Mouse (Mus musculus) heart, postnatal 36 days (tissue): ENCODE data around the gene Zfp524. TPM values are rescaled to one million over a fixed set of nuclear protein-coding genes. Genes with fewer than 3 reads are reported as not detected.
A peak's percentile ranks its signal among the peaks of the same experiment; 100 is the strongest.

Source experiments
- DNase-seq, 2 experiments: peaks; one replicate each; pipeline ENCODE4 v3.0.0; 2021 to 2022
- intact Hi-C: fragments of 180-260 bp; cut with DNase I; formaldehyde crosslinking; loops from one replicate; pipeline ENCODE4 v1.15.1; 2025
- total RNA-seq, 2 experiments: library from RNA; stranded (reverse); gene quantifications; 2 replicates each; pipeline ENCODE4 v1.2.3; 2021

Gene Zfp524
- total RNA-seq, 2 experiments from 2014 or later: 9.7 to 10.4 TPM

DNA sequence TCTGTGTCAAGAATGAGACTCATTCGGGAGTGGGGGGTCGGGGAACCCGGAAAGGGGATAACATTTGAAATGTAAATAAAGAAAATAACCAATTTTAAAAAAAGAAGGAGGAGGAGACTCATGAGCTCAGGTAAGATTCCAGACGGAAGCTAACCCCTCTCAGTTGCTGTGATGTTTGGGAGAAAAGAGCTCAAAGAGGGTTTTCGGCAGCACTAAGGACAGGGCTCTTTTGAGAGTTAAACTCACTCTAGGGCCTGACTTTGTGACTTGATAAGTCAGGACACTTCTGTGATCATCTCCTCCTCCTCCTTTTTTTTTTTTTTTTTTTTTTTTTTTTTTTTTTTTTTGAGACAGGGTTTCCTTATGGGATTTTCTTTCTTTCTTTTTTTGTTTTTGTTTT is 24.7 kb downstream of the Zfp524 start:
- intact Hi-C loops: no loop called here
- no peak for DNase-seq

DNA sequence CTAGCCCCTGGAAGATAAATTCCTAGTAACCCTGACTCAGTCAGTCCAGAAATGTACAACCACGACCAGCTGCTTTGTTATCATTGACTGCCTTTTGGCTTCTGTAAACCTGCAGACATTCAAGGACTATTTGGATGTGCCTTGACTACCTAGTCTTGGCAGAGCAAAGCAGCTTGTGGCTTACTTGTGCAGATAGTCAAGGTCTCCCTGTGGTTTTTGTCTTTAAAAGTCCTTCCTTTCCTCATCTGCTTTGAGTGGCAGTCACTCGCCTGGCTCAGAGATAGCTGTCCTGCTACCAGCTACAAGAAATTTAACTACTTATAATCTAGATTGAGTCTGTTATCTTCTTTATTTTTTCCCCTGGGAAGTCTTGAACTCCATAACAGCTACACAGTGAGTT is 30.8 kb downstream of the Zfp524 start:
- intact Hi-C loops: loop anchor here (10.0 kb wide), 2 partner anchors 230 to 490 kb away; partner anchors contain the start of gene Ube2s
- no peak for DNase-seq

DNA sequence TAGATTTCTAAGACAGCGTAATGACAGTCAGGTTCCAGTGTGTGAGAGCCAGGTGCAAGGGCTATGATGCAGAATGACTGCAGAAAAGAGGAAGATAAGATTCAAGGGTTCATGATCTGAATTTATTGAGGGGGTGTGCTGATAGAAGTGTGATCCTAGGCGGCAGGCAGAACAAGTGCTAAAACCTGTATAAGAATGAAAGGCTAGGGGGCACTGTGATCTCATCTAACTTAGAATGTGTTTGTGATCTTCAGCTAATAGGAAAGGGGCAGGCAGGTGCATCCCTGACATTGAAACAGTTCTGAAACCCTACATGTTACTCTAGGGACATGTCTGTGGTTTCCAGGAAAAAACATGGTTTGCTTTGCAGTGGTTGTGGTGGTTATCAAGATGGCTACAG is 31.9 kb downstream of the Zfp524 start:
- intact Hi-C loops: loop anchor here (10.0 kb wide), 2 partner anchors 231 to 491 kb away; partner anchors contain the start of gene Ube2s
- no peak for DNase-seq

GRCm38 (mm10) chr7:5047313-5047712 is 33.1 kb downstream of the Zfp524 start:
- DNase-seq: peak in 1 of 2 experiments; percentile 35
- intact Hi-C loops: loop anchor here (1.0 to 10.0 kb wide), 3 partner anchors 104 to 493 kb away; partner anchors contain the start of gene Ube2s

DNA sequence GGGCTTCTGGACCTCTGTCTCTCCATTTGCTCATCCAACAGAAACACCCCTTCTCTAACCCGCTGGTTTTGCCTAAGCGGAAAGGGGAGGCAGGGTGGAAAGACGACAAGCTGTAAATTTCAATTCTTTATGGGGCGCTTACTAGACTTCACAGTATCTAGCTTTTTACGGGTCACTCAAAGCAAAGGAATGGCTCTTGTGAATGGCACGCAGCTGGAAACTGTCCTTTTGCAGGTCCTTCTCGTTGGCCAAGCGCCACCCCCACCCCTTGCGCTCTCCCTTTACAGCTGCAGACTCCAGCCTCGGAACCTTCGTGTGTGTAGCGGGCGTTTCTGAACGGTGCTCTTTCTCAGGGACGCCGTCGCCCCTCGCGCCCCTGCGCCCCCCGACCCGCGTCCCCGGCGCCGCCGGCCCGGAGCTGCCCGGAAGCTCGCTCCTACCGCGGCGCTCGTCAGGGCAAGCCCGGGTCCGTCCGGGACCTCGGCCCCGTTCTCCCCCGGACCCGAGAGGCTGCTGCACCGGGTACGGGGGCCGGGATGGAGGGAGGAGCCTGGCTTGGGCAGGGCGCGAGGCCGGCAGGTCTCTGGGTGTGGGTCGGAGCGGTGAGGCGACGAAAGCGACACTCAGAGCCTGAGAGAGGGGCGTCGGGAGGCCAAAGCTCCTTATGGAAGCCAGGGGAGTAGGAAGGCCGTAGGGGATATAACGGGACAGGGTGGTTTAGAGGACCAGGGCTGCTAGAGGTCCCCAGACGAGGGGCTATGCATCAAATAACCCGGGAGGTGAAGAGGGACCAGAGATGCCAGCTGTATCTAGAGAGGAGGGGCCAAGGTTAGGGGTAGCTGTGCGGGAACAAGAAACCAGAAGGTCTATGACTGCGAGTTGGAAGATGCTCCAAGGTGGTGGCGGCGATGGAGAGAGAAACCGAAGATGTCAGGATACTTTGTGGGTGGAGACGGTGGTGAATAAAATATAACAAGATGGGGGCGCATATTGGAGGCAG is 37.3 kb downstream of the Zfp524 start, which contains the start of gene Zfp580:
Gene Zfp580, plus strand, starts transcription at position 346 of the 1,000 bp plus-strand sequence.
- peak; percentile 78 to 88 for DNase-seq
- intact Hi-C loops: loop anchor here (2.0 to 10.0 kb wide), 3 partner anchors 55 to 257 kb away; partner anchors contain the start of genes Rpl28 and Zfp579

- intact Hi-C loops: loop anchor here (10.0 kb wide), 2 partner anchors 188 to 258 kb away; partner anchors contain the start of gene Rpl28
- no peak for DNase-seq
Observed at GRCm38 (mm10) chr7:5052438-5052837, 38.2 kb downstream of the Zfp524 start.

GRCm38 (mm10) chr7:5052931-5053343 is 38.7 kb downstream of the Zfp524 start:
- intact Hi-C loops: loop anchor here (10.0 kb wide), 2 partner anchors 188 to 258 kb away; partner anchors contain the start of gene Rpl28
- no peak for DNase-seq

- intact Hi-C loops: loop anchor here (10.0 kb wide), 2 partner anchors 189 to 259 kb away; partner anchors contain the start of gene Rpl28
- no peak for DNase-seq
Observed at GRCm38 (mm10) chr7:5053456-5054179, 39.4 kb downstream of the Zfp524 start.

- intact Hi-C loops: loop anchor here (10.0 kb wide), 2 partner anchors 192 to 262 kb away; partner anchors contain the start of gene Rpl28
- no peak for DNase-seq
Observed at GRCm38 (mm10) chr7:5056651-5057263, 42.5 kb downstream of the Zfp524 start.

- DNase-seq: no peak
- intact Hi-C loops: loop anchor here (10.0 kb wide), 2 partner anchors 193 to 263 kb away; partner anchors contain the start of gene Rpl28
Observed at GRCm38 (mm10) chr7:5057381-5057780, 43.2 kb downstream of the Zfp524 start.

DNA sequence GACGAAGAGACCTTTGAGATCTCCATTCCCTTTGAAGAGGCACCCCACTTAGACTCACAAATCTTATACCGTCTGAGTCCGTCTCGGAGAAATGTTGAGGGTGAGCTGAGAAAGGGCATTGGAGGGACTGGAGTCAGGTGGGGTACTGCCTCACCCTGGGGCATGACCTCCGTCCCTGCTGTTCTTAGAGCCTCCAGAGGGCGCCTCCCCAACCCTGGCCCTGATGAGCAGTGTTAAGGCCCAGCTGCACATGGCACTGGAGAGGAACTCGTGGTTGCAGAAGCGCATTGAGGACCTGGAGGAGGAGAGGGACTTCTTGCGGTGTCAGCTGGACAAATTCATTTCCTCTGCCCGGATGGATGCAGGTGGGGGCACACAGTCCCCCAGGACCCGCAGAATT is 43.6 kb downstream of the Zfp524 start:
- intact Hi-C loops: loop anchor here (10.0 kb wide), 2 partner anchors 193 to 263 kb away; partner anchors contain the start of gene Rpl28
- no peak for DNase-seq

DNA sequence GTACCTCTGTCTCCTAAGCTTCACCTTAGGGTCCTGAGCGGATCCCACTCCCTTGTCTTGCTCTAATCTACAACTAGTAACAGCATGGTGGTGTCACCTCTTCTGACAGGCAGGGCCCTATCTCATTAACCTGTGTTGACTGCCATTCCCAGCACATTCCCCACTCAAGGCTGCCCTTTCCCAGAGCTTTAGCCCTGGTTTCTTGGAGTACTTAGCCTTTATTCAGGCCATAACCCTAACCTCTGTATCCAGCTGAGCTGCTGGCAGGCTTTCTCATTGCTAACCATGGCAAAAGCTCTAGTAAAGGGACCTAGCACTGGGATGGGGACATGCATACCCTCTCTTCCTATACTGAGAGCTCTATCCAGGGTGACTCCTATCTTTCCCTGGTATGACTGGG is 44.4 kb downstream of the Zfp524 start:
- DNase-seq: no peak
- intact Hi-C loops: loop anchor here (10.0 kb wide), 2 partner anchors 194 to 264 kb away; partner anchors contain the start of gene Rpl28

GRCm38 (mm10) chr7:5059421-5059820 is 45.2 kb downstream of the Zfp524 start:
- intact Hi-C loops: loop anchor here (10.0 kb wide), 2 partner anchors 195 to 265 kb away; partner anchors contain the start of gene Rpl28

DNA sequence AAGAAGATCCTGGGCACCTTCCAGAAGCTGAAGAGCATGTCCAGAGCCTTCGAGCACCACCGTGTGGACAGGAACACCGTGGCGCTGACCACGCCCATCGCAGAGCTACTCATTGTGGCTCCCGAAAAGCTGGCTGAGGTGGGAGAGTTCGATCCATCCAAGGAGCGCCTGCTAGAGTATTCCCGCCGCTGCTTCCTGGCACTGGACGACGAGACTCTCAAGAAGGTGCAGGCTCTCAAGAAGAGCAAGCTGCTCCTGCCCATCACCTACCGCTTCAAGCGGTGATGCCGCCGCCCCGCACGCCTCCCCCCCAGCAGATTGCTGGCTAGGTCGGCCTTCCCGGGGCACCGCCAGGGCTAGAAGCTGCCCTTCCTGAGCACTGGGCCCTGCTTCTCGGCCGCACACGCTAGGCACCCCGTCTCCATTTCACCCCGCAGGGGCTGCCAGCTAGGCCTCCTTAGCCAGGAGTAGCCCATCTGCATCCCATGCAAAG is 46.1 kb downstream of the Zfp524 start:
- intact Hi-C loops: loop anchor here (2.0 to 10.0 kb wide), 3 partner anchors 43 to 565 kb away; partner anchors contain the start of gene Rasl2-9
- peak; percentile 70 to 72 for DNase-seq

More at GRCm38 (mm10) chr7:5059421-5059820, 45.2 kb downstream of the Zfp524 start:
- no peak for DNase-seq

DNA sequence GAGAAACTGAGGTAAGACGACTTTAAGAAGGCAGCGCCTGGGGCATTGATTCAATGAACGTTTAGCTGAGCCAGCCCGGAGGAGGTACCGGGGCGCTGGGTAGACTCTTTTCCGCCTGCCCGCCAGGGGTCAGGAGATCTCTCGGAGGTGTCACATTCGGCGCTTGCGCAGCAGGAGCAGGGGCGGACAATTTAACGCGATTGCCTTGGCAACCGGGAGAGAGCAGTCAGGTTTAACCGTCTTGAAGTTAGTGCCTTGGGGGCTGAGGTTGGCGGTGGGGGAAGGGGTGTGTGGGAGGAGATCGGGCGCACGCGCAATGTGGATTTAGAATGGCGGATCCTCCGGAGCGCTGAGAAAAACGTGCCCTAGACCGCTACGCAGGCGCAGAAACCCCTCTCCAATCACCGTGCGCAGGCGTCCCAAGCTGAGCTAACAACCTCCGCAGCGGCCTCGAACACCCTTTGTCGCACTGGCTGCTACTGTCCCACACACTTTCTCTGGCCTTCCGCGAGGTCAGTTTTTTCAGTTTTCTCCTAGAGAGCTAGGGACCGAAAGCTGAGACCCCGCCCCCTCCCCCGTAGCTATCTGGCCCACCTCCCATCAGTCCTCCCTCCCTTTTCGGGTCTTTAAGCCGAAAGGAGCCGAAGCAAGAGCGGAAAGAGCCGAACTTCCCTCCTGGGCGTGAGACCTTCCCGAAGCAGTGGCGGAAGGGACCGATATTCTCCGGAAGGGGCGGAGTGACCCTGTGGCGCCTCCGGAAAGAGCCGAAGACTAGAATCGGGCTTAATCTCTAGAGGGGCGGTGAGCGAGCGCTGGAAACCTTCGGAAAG is 46.9 kb downstream of the Zfp524 start:
- DNase-seq: peak; percentile 98 to 99
- intact Hi-C loops: loop anchor here (2.0 to 10.0 kb wide), 3 partner anchors 44 to 566 kb away; partner anchors contain the start of gene Rasl2-9

GRCm38 (mm10) chr7:5061774-5062359 is 47.7 kb downstream of the Zfp524 start, which contains the start of gene U2af2:
Gene U2af2 (plus strand): TSS chr7:5062143.
- peak; percentile 93 to 95 for DNase-seq
- intact Hi-C loops: loop anchor here (2.0 to 10.0 kb wide), 3 partner anchors 45 to 567 kb away; partner anchors contain the start of gene Rasl2-9

- intact Hi-C loops: loop anchor here (1.0 to 10.0 kb wide), 3 partner anchors 15 to 568 kb away; partner anchors contain the start of gene Rasl2-9
- DNase-seq: no peak
Observed at GRCm38 (mm10) chr7:5062360-5063001, 48.3 kb downstream of the Zfp524 start.
